Mouse (Mus musculus) left cerebral cortex, adult 18-20 months (tissue): Measurements from ENCODE around the gene Duxbl2. TPM values are rescaled to one million over a fixed set of nuclear protein-coding genes. Genes with fewer than 3 reads are reported as not detected.
"Not testable (repeated sequence)": the region's sequence is repeated elsewhere in the genome, so short reads cannot be mapped to it uniquely, and the experiment has no call there.

Source experiments
- DNase-seq, 2 experiments: peaks; one replicate each; pipeline ENCODE4 v3.0.0; 2021 to 2022; ENCODE audit warnings: low spot score in 2 of 2, mixed read lengths in 1 of 2
- long read RNA-seq, 2 experiments: library from polyadenylated mRNA; stranded (forward); transcript quantifications; one replicate each; pipeline ENCODE4 v2.0.0; 2021
- total RNA-seq, 2 experiments: library from RNA; stranded (reverse); gene quantifications; 2 replicates each; pipeline ENCODE4 v1.2.3; 2021

Duxbl2 gene
- under 1 TPM in 1 of 2 experiments, not detected in 1; 0.26 TPM for total RNA-seq
- long read RNA-seq, experiment 1, result 0 reads
- long read RNA-seq, experiment 2, result 0 reads

- DNase-seq, result not testable (repeated sequence)
These were observed at the start of gene Duxbl2 for GRCm38 (mm10) chr14:26118150-26118549. Gene Duxbl2, plus strand, starts transcription at chr14:26118349.

- DNase-seq, result not testable (repeated sequence)
These were observed 41.3 kb upstream of the Duxbl2 start for GRCm38 (mm10) chr14:26076620-26077390.

- not testable (repeated sequence) for DNase-seq
These were observed 36.9 kb upstream of the Duxbl2 start, which contains the start of gene Cphx2 for GRCm38 (mm10) chr14:26081216-26081615. Gene Cphx2, plus strand, starts transcription at chr14:26081516.

GRCm38 (mm10) chr14:26081997-26082396 lies 36.2 kb upstream of the Duxbl2 start, which contains the start of gene Cphx3:
Gene Cphx3, plus strand, starts transcription at chr14:26082297.
- not testable (repeated sequence) for DNase-seq

DNA sequence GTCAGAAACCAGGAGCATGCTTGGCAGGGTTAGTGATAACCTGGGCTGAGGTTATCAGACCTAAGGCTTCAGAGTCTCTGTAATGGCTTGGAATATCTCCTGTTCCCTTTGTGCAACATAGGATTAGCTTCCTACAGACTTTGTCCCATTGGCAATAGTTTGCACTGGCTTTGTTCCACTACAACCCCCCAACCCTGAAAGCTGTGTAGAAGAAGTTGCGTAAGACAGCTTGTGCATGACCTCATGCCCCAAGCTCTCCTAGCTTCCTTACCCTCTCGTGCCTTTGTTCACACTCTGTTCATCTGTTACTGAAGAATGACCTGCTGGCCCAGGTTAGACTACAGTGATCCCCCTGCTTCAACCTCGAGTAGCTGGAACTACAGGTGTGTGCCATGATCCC lies 20.5 kb upstream of the Duxbl2 start:
- DNase-seq, result not testable (repeated sequence)

- DNase-seq, result not testable (repeated sequence)
These were observed 426 bp downstream of the Duxbl2 start for GRCm38 (mm10) chr14:26118550-26119000.

DNA sequence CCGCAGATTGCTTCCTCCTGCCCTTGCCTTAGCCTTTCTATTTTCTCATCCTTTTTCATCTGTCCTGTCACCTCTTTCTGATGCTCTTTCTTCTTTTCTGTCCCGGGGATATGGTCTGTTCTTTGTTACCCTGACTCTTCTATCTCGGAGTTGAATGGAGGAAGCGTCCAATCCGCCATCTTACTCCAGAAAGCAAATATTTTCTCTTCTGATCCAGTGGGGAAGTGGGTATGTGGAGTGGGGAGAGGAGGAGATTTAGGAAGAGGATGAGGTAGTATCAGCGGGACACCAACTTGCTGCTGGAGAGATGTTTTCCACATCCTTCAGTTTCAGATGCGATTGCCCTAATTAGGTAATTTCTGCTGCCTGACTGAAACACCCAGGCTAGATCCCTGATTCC lies 946 bp downstream of the Duxbl2 start:
- DNase-seq, result not testable (repeated sequence)

DNA sequence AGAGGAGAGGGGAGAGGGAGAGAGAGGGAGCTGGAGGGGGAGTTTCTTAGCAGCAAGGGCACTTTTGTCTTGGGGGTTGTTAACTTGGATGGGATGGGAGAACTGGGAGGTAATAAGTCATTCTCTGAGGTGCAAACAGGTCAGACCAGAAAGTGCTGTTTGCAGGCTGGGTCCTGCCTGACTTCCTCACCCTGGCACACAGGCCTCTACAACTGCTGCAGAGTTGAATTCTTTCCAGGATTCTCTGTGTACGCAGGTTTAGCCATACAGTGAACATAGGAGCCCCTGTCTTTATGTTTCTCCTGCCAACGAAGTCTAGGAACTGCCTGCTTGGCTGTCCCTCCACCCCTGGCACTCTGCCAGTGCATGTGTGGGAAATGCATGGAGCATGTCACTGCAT lies 28.9 kb downstream of the Duxbl2 start:
- DNase-seq, result not testable (repeated sequence)

- DNase-seq, result not testable (repeated sequence)
These were observed 37.9 kb downstream of the Duxbl2 start for GRCm38 (mm10) chr14:26156032-26156431.

DNA sequence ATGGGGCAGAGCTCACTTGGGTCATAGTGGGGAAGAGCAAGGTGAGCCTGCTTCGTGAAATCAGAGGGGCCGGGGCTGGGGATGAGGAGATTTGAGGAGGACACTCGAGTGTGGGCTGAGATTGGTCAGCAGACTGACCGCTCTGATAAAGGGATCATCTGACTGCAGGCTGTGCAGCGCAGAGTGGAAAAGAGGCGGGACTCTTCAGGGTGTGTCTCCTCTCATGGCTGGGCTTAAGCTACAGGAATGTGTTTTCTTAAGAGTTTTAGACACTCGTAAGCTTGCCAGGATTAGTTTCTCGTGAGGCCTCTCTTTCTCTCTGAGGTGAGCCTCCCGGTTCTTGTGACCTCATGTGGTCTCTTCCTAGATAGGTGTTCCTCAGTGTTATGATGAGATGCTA lies 43.0 kb downstream of the Duxbl2 start:
- not testable (repeated sequence) for DNase-seq

- DNase-seq, result not testable (repeated sequence)
These were observed 44.3 kb downstream of the Duxbl2 start for GRCm38 (mm10) chr14:26162423-26162822.

DNA sequence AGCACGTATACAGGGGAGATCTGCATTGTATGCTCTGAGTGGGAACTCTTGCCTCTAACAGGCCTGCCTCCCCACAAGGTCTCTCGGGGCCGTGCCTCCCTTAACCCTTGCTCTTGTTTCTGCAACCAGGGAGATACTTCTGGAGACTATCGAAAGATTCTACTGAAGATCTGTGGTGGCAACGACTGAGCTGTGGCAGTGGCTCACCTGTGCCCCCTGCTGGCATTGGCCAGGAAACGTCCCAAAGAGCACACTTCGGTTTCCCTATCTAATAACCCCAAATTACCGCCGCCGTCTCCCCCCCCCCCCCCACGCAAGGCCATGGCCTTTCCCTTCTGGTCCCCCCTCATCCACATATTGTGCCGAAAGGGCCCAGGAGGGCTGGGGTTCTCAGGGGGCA lies 47.1 kb downstream of the Duxbl2 start:
- DNase-seq, result not testable (repeated sequence)

DNA sequence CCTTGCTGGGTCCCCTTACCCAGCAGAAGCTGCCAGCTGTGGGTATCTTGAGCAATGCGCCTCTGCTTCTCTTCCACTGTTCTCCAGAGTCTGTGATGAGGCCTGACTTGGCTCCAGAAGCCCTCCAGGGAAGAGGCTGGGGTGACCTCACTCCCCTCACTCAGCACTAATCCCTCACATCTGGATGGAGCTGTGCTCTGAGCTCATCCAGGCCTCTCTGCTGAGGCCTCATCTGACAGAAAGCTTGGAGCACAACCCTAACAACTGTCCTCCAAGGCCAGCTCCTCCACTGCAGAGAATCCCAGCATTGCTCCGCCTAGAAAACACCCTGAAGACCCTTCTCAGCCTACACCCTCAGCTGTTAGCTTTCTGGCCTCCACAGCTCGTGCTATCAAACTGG lies 55.8 kb downstream of the Duxbl2 start:
- DNase-seq, result not testable (repeated sequence)

- not testable (repeated sequence) for DNase-seq
These were observed 56.9 kb downstream of the Duxbl2 start for GRCm38 (mm10) chr14:26175028-26175427.

Other genes with a start within 250 kb of the Duxbl2 start
- gene Plac9a, start 215.2 kb upstream of the Duxbl2 start, total RNA-seq, result not detected
- gene Tmem254a, start 190.7 kb upstream of the Duxbl2 start, total RNA-seq, result 10 to 100 TPM in 1 of 2 experiments, 1 to 10 TPM in 1; 7.7 to 10.5 TPM
- not detected for gene Cphx1, start 180.0 kb upstream of the Duxbl2 start, total RNA-seq
- gene Duxbl1, start 139.8 kb upstream of the Duxbl2 start, total RNA-seq, result under 1 TPM; 0.28 to 0.61 TPM
- gene Gm9780, start 75.6 kb upstream of the Duxbl2 start, total RNA-seq, result 1 to 10 TPM; 3.4 to 8.0 TPM
- gene Tmem254c, start 51.0 kb upstream of the Duxbl2 start, total RNA-seq, result 10 to 100 TPM; 12.1 to 14.3 TPM
- not detected for gene Cphx2, start 36.8 kb upstream of the Duxbl2 start, total RNA-seq
- gene Cphx3, start 36.1 kb upstream of the Duxbl2 start, total RNA-seq, result not detected
- 1 to 10 TPM; 6.5 to 7.9 TPM for gene Plac9b, start 64.1 kb downstream of the Duxbl2 start, total RNA-seq
- 10 to 100 TPM; 15.9 to 20.1 TPM for gene Tmem254b, start 88.7 kb downstream of the Duxbl2 start, total RNA-seq
- gene Duxbl3, start 139.6 kb downstream of the Duxbl2 start, total RNA-seq, result under 1 TPM in 1 of 2 experiments, not detected in 1; 0.26 TPM